ENCODE assay signal across 8 mouse cellular contexts in genomic region chr9:108507619-108508434, GRCm38 (mm10). TPM values are rescaled to one million over a fixed set of nuclear protein-coding genes. Genes with fewer than 3 reads are reported as not detected.
A peak's percentile ranks its signal among the peaks of the same experiment; 100 is the strongest.
DNase-seq lines count a peak whose midpoint lies in the region; ATAC-seq and TF ChIP-seq lines count a peak whose summit lies in the region.

TSS of gene Qars (plus strand) at chr9:108507706.

- no peaks in the 10 kb centered on the region for H3K27me3 ChIP-seq in kidney, embryonic 14.5 days (ENCODE audit: control insufficient read depth, insufficient read depth, low read length)
- no peaks in the 10 kb centered on the region for H3K27me3 ChIP-seq in limb, embryonic 15.5 days

- no peak for TF ChIP-seq CTCF in bone marrow macrophage, adult 2 months (IDR thresholded peaks at IDR 0.05; ENCODE audit: low read depth, low read length)
- TF ChIP-seq CTCF in embryonic fibroblast, embryonic 13.5 days (IDR thresholded peaks at IDR 0.05; ENCODE audit: borderline replicate concordance, insufficient read depth, low read length): no peak

- H3K9me3 ChIP-seq in kidney, embryonic 14.5 days (ENCODE audit: control insufficient read depth, low read length): no peaks in the 10 kb centered on the region
- no peaks in the 10 kb centered on the region for H3K9me3 ChIP-seq in limb, embryonic 15.5 days

- peaks cover 5% of the 10 kb centered on the region for H3K4me1 ChIP-seq in bone marrow macrophage, adult 2 months (ENCODE audit: control insufficient read depth, insufficient read depth, low read length)
- peaks cover 5% of the 10 kb centered on the region for H3K4me1 ChIP-seq in embryonic fibroblast, embryonic 13.5 days (ENCODE audit: control insufficient read depth, insufficient read depth, low read length)
- peaks cover 8% of the 10 kb centered on the region for H3K4me1 ChIP-seq in kidney, embryonic 14.5 days (ENCODE audit: control insufficient read depth, insufficient read depth, low read length)
- peaks cover 17% of the 10 kb centered on the region for H3K4me1 ChIP-seq in limb, embryonic 15.5 days

- DNase-seq in A20 (ENCODE audit: low read depth, low spot score): peak; percentile 98
- DNase-seq in heart, adult 9 months (ENCODE audit: low spot score in 2 of 2): peak; percentile 95 to 97
- peak; percentile 86 to 87 for DNase-seq in monocyte, adult 2 months (ENCODE audit: low read depth in 1 of 2, low spot score in 2 of 2)
- peak; percentile 94 to 96 for DNase-seq in spleen, postnatal 36 days (ENCODE audit: low spot score in 2 of 2)

- peak within 1 kb of the TSS; percentile 83 for H3K9ac ChIP-seq in kidney, embryonic 14.5 days (ENCODE audit: low read depth, low read length)
- peak within 1 kb of the TSS; percentile 80 for H3K9ac ChIP-seq in limb, embryonic 15.5 days

- no peak for TF ChIP-seq POLR2A in bone marrow macrophage, adult 2 months (IDR thresholded peaks at IDR 0.05; ENCODE audit: borderline replicate concordance, low read depth, low read length)
- TF ChIP-seq POLR2A in embryonic fibroblast, embryonic 13.5 days (IDR thresholded peaks at IDR 0.05; ENCODE audit: low read depth, low read length): peak; percentile 87

- H3K4me3 ChIP-seq in bone marrow macrophage, adult 2 months (ENCODE audit: insufficient read depth, low read length): peak within 1 kb of the TSS; percentile 71
- peak within 1 kb of the TSS; percentile 65 for H3K4me3 ChIP-seq in embryonic fibroblast, embryonic 13.5 days (ENCODE audit: insufficient read depth, low read length)
- peak within 1 kb of the TSS; percentile 85 for H3K4me3 ChIP-seq in kidney, embryonic 14.5 days (ENCODE audit: low read length)
- H3K4me3 ChIP-seq in limb, embryonic 15.5 days: peak within 1 kb of the TSS; percentile 75

- peaks cover 40% of the 10 kb centered on the region for H3K36me3 ChIP-seq in kidney, embryonic 14.5 days (ENCODE audit: control insufficient read depth, insufficient read depth, low read length)
- peaks cover 46% of the 10 kb centered on the region for H3K36me3 ChIP-seq in limb, embryonic 15.5 days

- WGBS in kidney, embryonic 14.5 days: under 1% methylated on average over 37 of the region's 37 CpGs
- WGBS in limb, embryonic 15.5 days: under 1% methylated on average over 37 of the region's 37 CpGs

- peak within 1 kb of the TSS; percentile 69 for H3K27ac ChIP-seq in bone marrow macrophage, adult 2 months (ENCODE audit: insufficient read depth, low read depth, low read length)
- peak within 1 kb of the TSS; percentile 49 for H3K27ac ChIP-seq in embryonic fibroblast, embryonic 13.5 days (ENCODE audit: insufficient read depth, low read length)
- peak within 1 kb of the TSS; percentile 79 for H3K27ac ChIP-seq in kidney, embryonic 14.5 days (ENCODE audit: low read depth, low read length)
- H3K27ac ChIP-seq in limb, embryonic 15.5 days: peak within 1 kb of the TSS; percentile 86

- peak; percentile 97 for ATAC-seq in kidney, embryonic 14.5 days (ENCODE audit: low FRiP score, low TSS enrichment)
- peak; percentile 91 for ATAC-seq in limb, embryonic 15.5 days (ENCODE audit: insufficient number of reproducible peaks, low FRiP score, low TSS enrichment, low read depth)

- H3K4me2 ChIP-seq in kidney, embryonic 14.5 days (replicated peaks; ENCODE audit: low read depth, low read length): peak within 1 kb of the TSS; percentile 71
- peak within 1 kb of the TSS; percentile 59 for H3K4me2 ChIP-seq in limb, embryonic 15.5 days

RNA-seq across cellular contexts. Expression of gene Qars, which starts in this region (rescaled TPM):
- polyA plus RNA-seq in bone marrow macrophage, adult 2 months (2012; ENCODE audit: insufficient read depth, insufficient read length, missing spikeins): 165 and 180 TPM in 2 replicates
- polyA plus RNA-seq in embryonic fibroblast, embryonic 13.5 days (2011; ENCODE audit: insufficient read length, low read depth, missing spikeins): 261 and 263 TPM in 2 replicates
- 99.1 and 117 TPM in 2 replicates for polyA plus RNA-seq in kidney, embryonic 14.5 days (2014; fragmentation: Nextera tagmentation; extraction: Ambion mirVana)
- polyA plus RNA-seq in limb, embryonic 15.5 days (2015; fragmentation: Nextera tagmentation; extraction: Ambion mirVana): 104 and 107 TPM in 2 replicates

Comparison
In these comparisons a context has a peak if more than half of its experiments do, and no peak if none do; other contexts are left out.
1. Peak in every context shown above with its lines: DNase-seq, ATAC-seq, H3K4me3 ChIP-seq and H3K27ac ChIP-seq.